Mouse (Mus musculus) spleen, adult 18-20 months (tissue): ENCODE measurements around the gene Tbc1d14.

Experiments
- DNase-seq, 2 experiments: peaks; one replicate each; pipeline ENCODE4 v3.0.0; 2022; ENCODE audit warnings: mixed read lengths in 2 of 2

The Tbc1d14 gene

GRCm38 (mm10) chr5:36458926-36459325 lies 134.2 kb downstream of the Tbc1d14 start:
- peak; percentile 15 to 68 for DNase-seq

GRCm38 (mm10) chr5:36457706-36458105 lies 135.4 kb downstream of the Tbc1d14 start:
- DNase-seq: no peak

GRCm38 (mm10) chr5:36452821-36453220 lies 140.3 kb downstream of the Tbc1d14 start:
- peak in 1 of 2 experiments; percentile 23 for DNase-seq

GRCm38 (mm10) chr5:36451872-36452389 lies 141.1 kb downstream of the Tbc1d14 start:
- DNase-seq: no peak

GRCm38 (mm10) chr5:36451119-36451518 lies 142.0 kb downstream of the Tbc1d14 start:
- no peak for DNase-seq

- DNase-seq: no peak
Measured at GRCm38 (mm10) chr5:36449710-36450358, 143.2 kb downstream of the Tbc1d14 start.

GRCm38 (mm10) chr5:36447872-36448271 lies 145.2 kb downstream of the Tbc1d14 start:
- no peak for DNase-seq

- DNase-seq: no peak
Measured at GRCm38 (mm10) chr5:36446166-36446890, 146.7 kb downstream of the Tbc1d14 start.

GRCm38 (mm10) chr5:36445028-36445427 lies 148.0 kb downstream of the Tbc1d14 start:
- no peak for DNase-seq

GRCm38 (mm10) chr5:36444611-36445010 lies 148.5 kb downstream of the Tbc1d14 start:
- no peak for DNase-seq

- DNase-seq: no peak
Measured at GRCm38 (mm10) chr5:36440741-36441140, 152.3 kb downstream of the Tbc1d14 start.
